Mouse (Mus musculus): ENCODE data around the gene Cyth2.

The Cyth2 gene

DNA sequence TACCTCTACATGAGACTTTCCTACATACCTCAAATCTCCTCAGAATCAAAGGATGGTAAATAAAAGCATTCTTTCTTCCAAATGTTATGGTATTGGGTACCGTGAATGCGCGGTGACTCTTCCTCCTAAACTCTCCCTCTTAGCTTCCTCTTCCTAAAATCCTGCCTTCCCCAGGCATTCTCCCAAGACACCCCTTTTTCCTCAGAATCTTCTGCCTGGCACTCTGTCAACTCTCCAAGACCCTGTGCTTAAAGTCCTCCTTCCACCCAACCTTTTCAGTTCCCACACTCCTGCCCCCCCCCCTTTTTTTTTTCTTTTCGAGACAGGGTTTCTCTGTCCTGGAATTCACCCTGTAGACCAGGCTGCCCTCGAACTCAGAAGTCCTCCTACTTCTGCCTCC, 460 bp upstream of the Cyth2 start:
- no peak for DNase-seq (ENCODE audit: low read depth in 2 of 2, low spot score in 2 of 2)

DNA sequence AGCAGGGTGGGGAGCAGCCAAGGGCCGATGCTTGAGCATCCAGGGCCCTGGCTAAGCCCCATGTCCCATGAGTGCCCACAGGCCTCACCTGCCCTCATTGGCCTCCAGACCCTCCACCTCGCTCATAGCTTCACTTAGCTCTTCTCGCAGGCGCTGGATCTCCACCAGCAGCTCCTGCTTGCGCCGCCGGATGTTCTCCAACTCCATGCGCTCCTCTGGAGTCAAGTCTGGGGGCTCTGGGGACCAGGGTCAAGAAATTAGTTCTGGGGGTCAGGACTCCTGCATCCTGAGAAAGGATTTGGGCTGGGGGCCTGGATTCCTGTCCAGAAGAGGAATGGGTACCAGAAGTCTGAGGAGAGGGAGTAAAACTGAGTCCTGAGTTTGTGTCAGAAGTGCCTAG, 1.5 kb downstream of the Cyth2 start:
- no peak for DNase-seq (ENCODE audit: low read depth in 2 of 2, low spot score in 2 of 2)

DNA sequence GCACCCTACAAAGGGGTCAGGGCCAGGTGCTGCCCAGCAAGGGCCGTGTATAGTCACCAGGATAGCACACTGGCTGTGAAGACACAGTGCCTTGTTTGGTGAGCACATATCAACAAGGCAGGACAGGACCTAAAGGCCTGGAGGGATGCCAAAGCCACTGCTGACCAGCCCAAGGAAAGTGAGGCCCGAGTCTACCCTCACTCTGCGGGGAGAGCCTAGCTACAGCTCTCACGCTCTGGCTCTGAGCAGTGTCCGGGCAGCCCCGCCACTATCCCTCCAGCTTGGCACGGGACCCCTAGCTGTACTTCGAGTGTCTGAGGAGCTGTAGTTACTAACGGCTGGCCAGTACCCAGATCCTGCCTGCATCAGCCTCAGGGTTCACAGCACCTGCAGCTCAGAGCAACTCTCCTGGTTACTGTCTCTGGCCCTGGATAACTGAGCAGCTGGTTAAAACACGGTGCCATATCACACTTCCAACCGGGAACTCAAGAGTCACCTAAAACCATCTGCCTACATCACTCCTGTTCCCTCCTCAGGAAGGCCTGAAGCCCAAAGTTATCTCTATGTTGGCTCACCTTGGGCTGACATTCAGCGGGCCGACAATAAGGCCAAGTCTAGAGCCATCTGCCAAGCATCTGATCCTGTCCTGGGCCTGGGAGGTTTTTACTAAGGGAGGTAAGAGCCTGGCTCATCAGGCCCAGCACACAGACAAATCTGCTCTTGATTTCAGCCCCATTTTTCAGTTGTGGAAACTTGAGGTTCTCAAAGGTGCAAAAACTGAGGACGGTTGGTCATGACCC, 4.9 kb downstream of the Cyth2 start:
- no peak for DNase-seq (ENCODE audit: low read depth in 2 of 2, low spot score in 2 of 2)

DNA sequence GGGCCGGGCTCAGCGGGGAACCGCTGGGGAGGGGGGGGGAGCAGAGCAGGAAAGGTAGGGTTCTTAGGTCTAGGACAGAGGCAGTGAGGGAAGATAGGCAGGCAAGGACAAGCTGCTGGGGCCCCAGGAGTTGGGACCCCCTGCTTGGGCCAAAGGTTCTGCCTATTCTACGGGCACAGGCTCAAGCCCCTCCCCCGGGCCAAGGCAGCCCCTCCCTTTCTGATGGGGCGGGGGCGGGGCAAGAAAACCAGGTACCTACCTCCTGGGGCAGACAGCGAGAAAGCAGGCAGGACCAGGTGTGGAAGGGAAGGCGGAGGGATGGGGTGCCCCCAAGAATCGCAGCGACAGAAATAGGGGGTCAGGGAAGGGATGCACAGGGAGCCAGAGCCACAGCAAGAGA, 5.9 kb downstream of the Cyth2 start:
- no peak for DNase-seq (ENCODE audit: low read depth in 2 of 2, low spot score in 2 of 2)

DNA sequence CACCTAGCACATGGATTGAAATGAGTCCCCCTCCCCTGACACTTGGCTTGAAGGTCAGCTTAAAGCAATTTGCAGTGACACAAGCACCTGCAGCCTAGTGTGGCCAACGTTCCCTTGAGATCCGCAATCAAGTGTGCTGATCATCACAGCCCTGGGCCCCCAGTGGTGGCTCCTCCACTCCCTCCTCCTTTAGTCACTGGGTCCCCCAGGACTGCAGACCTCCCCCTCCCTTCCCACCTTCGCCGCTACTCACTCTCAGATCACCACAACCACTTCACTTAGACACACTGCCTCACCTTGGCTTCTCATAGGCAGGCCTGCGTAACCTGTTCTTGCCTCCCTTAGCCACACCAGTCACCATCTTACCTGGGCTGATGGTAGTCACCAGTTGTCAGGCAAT, 8.4 kb downstream of the Cyth2 start:
- DNase-seq (ENCODE audit: low read depth in 2 of 2, low spot score in 2 of 2) = no peak

DNA sequence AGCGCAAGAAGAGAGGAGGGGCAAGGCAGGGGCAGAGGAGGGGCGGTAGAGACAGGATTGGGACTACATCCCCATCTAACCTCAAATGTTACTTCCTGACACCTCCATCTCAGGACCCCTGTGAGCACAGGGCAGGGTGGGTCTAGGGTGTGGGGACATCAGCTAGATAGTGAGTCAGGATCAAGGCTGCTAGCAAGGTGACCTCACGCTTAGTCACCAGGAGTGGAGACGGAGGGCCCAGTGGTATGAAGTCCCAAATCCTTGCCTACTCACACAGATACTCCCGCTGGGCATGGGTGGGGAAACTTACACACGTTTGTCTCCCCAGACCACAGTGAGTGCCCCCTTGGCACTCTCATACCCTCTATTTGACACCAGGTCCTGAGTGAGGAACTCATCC, 11.8 kb downstream of the Cyth2 start:
- no peak for DNase-seq (ENCODE audit: low read depth in 2 of 2, low spot score in 2 of 2)

DNA sequence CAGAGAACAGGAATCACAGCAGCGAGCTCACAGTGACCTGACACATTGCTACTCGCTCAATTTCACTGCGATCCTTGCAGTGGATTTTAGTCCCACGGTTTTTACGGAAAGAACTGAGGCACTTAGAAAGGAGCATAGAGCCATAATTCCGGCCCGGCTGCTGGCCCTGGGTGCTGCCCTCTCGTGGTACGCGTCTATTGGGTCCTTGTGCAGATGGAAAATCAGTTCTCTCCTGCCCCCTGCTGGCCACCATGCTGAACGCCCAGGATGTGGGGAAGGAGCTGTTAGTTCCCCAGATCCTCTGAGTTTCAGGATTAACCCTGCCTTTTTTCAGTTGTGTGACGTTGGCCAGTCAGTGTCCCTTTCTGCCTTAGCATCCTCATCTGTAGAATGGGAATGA, 13.0 kb downstream of the Cyth2 start:
- peak; percentile 91 to 93 for DNase-seq (ENCODE audit: low read depth in 2 of 2, low spot score in 2 of 2)

DNA sequence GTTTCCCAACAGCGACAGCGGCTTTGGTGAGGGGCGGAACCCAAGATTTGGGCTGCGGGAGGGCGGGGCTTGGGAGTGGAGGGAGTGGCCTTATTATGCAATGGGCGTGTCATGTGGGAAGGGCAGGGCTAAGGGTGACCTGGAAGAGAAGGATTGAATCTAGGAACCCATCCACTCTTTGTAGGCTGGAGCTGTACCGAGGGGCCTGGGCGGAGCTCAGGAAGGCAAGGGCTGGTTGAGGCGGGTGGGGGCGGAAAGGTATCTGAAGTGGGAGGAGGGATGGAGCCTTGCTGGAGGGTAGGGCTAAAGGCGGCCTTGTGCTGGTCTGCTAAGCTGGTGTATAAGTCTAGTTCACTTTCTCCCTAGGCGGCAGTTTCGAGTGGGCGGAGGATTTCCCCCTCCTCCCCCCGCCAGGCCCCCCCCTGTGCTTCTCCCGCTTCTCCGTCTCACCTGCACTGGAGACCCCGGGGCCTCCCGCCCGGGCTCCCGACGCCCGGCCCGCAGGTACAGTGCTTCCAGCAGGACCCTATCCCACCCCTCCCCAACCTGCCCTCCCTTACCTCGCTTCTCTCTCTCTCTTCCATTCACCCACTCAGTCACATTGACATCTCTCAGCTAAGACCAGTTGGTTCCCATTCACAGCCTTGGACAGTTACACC, 13.7 kb downstream of the Cyth2 start:
- peak in 1 of 2 experiments; percentile 40 for DNase-seq (ENCODE audit: low read depth in 2 of 2, low spot score in 2 of 2)

DNA sequence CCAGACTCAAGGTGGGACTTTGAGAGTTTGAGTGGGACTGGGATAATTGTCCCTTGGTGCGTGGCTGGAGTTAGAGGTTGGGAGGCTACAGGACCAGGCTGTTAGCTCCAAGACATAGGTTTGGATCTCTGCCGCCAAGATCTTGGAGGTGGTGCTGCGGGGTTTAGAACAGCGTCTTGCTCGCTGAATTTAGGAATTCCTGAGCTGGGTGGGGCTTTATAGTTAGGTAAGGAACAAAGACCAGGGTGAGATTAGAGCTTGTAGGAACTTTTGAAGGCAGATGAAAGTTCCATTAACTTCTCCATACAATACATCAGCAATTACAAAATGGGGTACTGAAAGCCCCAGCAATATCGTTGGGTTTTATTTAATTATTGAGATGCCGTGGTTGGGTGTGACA, 14.4 kb downstream of the Cyth2 start:
- no peak for DNase-seq (ENCODE audit: low read depth in 2 of 2, low spot score in 2 of 2)

DNA sequence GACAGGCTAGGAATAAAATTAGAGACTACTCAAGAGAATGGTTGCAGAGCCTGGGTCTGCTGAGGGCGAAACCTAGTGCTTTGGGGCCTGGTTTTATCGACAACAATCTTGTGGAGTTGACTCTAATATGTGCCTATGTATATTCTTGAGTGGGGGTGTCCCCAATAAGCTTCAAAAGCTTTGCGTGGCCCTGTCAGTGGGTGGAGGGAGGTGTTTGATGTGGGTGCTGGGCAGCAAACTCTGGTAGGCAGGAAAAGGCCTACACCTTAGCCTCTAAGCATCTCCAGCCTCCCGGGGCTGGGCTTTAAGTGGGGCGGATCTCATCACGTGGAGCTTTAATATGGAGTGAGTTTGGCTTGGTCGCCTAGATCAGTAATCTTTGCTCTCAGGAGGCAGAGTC, 15.4 kb downstream of the Cyth2 start:
- DNase-seq (ENCODE audit: low read depth in 2 of 2, low spot score in 2 of 2) = peak in 1 of 2 experiments; percentile 26

DNA sequence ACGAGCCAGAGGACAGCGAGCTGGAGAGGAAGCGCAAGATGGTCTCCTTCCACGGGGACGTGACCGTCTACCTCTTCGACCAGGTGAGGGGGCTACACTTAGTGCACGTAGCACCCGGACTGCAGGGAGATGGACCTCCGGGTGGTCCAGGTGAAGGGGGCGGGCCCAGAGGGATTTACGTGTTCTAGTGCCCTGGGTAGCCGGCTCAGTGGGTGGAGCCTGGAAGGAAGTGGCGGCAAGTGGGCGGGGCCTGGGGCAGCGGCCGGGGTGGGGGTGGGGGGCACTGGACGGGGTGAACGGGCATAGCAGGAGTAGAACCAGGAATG, 15.9 kb downstream of the Cyth2 start:
- DNase-seq (ENCODE audit: low read depth in 2 of 2, low spot score in 2 of 2) = peak in 1 of 2 experiments; percentile 33

DNA sequence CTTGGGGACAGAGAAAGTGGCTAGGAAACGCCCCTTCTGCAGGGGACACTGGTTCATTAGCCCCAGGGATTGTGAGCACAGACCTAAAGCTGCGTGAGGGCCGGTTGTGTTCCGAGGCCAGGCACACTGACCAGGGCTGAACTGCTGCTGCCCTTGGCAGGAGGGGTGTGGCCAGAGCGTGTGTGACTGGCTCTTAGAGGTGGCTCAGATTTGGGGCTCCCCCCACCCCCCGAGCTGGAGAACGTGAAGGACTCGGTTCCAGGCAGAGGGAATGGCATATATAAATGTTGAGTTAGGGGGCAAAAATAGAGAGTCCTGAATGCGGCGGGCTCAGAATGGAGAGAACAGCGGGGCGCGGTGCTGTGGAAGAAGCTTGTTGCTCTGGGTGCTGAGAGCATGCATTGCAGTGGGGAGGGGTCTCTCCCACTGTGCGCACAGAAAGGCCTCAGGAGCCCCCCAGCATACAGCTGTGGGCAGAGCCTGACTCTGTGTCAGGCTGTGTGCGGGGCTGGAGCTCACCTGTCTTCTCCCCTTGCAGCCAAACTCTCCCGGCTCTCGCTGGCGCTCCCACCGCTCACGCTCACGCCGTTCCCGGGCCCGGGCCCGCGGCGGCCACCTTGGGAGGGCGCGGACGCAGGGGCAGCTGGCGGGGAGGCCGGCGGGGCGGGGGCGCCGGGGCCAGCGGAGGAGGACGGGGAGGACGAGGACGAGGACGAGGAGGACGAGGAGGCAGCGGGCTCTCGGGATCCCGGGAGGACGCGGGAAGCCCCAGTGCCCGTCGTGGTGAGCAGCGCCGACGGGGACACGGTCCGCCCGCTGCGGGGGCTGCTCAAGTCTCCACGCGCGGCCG, 16.5 kb downstream of the Cyth2 start:
- DNase-seq (ENCODE audit: low read depth in 2 of 2, low spot score in 2 of 2) = no peak

DNA sequence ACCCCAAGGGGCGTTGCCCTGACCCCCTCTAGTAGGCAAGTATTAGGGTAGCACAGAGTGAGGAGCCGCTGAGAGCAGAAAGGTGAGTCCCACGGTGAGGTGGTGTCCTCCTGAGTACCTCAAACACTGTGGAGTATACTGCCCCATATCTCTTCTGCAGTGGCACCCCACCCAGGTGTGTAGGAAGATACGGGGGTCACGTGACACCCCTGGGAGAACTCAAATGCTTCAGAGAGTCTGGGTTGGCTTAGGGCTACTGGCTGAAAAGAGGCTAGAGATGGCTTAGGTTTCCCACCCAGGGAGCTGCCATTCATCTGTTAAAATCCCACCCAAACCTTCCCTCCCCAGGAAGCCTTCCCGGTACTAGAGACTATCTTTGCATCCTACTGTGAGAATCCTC, 17.4 kb downstream of the Cyth2 start:
- DNase-seq (ENCODE audit: low read depth in 2 of 2, low spot score in 2 of 2) = no peak

DNA sequence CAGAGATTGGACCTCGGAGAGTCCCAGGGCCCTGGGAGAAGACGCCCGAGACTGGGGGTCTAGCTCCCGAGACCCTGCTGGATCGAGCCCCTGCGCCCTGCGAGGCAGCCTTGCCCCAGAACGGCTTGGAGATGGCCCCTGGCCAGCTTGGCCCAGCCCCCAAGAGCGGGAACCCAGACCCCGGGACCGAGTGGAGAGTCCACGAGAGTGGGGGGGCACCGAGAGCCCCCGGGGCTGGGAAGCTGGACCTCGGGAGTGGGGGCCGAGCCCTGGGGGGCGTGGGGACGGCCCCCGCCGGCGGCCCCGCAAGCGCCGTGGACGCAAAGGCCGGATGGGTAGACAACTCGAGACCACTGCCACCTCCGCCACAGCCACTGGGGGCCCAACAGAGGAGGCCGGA, 19.4 kb downstream of the Cyth2 start:
- DNase-seq (ENCODE audit: low read depth in 2 of 2, low spot score in 2 of 2) = no peak

DNA sequence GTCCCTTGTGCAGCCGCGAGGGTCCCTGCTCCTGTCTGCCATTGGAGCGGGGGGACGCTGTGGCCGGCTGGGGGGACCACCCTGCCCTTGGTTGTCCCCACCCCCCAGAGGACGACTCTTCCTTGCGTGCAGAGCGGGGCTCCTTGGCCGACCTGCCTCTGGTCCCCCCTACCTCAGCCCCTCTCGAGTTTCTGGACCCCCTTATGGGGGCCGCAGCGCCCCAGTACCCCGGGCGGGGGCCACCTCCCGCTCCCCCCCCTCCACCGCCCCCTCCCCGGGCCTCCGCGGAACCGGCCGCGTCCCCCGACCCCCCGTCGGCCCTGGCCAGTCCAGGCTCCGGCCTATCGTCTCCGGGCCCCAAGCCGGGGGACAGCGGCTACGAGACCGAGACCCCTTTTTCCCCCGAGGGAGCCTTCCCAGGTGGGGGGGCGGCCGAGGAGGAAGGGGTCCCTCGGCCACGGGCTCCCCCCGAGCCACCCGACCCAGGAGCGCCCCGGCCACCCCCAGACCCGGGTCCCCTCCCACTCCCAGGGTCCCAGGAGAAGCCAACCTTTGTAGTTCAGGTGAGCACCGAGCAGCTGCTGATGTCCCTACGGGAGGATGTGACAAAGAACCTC, 20.3 kb downstream of the Cyth2 start:
- DNase-seq (ENCODE audit: low read depth in 2 of 2, low spot score in 2 of 2) = no peak

DNA sequence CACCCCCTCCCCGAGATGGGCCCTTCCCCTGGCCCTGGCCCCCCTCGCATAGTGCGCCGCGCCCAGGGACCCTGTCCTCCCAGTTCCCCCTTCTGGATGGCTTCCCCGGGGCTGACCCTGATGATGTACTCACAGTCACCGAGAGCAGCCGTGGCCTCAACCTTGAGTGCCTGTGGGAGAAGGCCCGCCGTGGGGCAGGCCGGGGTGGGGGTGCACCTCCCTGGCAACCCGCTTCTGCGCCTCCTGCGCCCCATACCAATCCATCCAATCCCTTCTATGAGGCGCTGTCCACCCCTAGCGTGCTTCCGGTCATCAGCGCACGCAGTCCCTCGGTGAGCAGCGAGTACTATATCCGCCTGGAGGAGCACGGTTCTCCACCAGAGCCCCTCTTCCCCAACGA, 21.1 kb downstream of the Cyth2 start:
- no peak for DNase-seq (ENCODE audit: low read depth in 2 of 2, low spot score in 2 of 2)

DNA sequence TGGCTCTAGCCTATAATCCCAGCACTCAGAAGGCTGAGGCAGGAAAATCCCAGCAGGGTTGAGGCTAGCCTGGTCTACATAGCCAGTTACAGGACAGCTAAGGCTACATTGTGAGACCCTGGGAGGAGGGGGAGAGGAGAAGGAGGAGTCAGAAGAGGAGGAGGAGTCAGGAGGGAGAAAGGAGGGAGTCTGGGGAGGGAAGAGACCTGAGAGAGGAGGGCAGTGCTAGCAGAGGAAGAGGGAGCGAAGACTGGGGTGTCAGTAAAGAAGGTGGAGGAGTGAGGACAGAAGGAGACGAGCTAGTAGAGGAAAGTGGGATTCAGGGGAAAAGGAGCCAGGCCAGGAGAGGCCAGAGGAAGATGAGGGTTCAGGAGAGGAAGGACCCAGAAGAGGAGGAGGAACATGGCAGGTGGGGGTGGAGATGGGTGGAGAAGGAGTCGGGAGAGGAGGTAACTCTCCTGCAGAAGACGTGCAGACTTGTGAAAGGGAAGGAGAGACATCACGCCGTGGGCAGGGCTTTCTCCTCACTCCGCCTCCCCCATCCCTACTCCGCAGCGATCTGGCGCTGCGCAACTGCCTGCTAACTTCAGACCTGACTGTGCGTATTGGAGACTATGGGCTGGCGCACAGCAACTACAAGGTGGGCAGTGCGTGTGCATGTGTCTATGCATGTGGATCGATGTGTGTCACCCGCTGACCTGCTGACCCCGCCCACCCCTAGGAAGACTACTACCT, 22.5 kb downstream of the Cyth2 start:
- DNase-seq (ENCODE audit: low read depth in 2 of 2, low spot score in 2 of 2) = no peak

DNA sequence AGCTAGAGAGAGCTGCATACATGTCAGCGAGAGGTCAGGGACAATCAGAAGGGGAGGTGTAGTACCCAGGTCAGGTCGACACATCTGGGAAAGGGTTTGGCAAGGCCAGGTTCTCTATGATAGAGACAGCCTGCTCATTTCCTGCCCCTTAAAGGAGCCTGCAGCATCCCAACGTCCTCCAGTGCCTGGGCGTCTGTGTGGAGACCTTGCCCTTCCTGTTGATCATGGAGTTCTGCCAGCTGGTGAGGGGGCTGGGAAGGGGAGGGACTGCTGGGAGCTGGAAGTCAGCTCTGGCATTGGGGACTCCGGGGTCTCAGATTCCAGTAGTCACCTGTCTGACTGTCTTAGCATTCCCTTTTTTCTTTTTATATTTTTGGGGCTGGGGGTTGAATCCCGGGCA, 23.7 kb downstream of the Cyth2 start:
- DNase-seq (ENCODE audit: low read depth in 2 of 2, low spot score in 2 of 2) = no peak

DNA sequence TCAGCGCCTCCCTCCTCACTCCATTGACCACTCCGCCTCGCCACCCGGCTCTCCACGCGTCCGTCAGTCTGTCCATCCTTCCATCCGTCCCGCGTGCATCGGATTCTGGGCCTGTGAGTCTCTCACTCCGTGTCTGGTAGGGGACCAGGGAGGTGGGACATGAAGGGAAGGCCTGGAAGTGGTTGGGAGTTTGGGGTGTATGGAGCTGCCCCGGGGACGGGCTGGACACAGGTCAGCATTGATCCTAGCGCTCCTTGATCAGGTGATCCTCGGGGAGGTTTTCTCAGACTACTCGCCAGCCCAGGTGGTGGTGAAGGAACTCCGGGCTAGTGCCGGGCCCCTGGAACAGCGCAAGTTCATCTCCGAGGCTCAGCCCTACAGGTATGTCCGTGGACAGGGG, 26.7 kb downstream of the Cyth2 start:
- no peak for DNase-seq (ENCODE audit: low read depth in 2 of 2, low spot score in 2 of 2)

DNA sequence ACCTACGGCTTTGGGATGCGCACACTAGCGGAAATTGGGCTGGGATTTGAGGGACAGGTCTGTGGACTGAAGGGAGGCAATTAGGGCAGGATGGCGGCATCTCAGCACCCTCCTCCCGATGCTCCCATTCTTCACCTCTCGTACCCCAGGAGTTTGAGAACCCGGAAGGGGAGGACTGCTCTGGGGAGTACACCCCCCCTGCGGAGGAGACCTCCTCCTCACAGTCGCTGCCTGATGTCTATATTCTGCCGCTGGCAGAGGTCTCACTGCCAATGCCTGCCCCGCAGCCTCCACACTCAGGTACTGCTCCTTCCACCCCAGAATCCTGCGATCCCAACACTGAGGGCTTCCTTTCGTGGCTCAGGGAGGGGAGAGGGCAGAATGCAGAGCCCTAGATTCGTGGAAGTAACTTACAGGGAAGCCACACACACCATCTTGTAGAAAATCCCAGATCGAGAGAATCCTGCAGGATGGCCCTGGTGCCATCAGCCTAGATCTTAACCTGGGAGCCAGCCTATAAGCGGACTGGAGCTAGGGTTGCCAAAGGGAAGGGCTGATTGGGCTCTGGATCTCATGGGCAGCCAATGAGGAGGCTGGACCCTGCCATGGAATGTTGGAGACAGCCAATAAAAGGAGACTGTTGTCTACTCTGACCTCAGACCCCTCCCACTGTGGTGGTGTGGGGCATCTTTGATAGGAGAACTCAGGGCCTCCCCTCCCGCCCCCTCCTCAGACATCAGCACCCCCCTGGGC, 27.5 kb downstream of the Cyth2 start:
- no peak for DNase-seq (ENCODE audit: low read depth in 2 of 2, low spot score in 2 of 2)
